Mouse (Mus musculus) left cerebral cortex, postnatal 14 days (tissue): ENCODE measurements around the gene 4930513O06Rik. TPM values are rescaled to one million over a fixed set of nuclear protein-coding genes. Genes with fewer than 3 reads are reported as not detected.

Experiments used
- DNase-seq, 2 experiments: peaks; one replicate each; pipeline ENCODE4 v3.0.0; 2021 to 2022; ENCODE audit warnings: low spot score in 2 of 2, mixed read lengths in 1 of 2
- intact Hi-C: fragments of 180-260 bp; cut with DNase I; formaldehyde crosslinking; loops from one replicate; pipeline ENCODE4 v1.15.1; 2025
- long read RNA-seq, 2 experiments: library from polyadenylated mRNA; stranded (forward); transcript quantifications; one replicate each; pipeline ENCODE4 v2.0.0; 2021
- total RNA-seq, 2 experiments: library from RNA; stranded (reverse); gene quantifications; 2 replicates each; pipeline ENCODE4 v1.2.3; 2021

The 4930513O06Rik gene
- total RNA-seq: not detected
- long read RNA-seq, experiment 1: 0 reads
- long read RNA-seq, experiment 2: 0 reads

GRCm38 (mm10) chrX:139085943-139086342 is at the start of gene 4930513O06Rik:
Gene 4930513O06Rik (plus strand): TSS chrX:139086243.
- DNase-seq: no peak
- intact Hi-C loops: no loop called here

GRCm38 (mm10) chrX:139037666-139038065 is 48.4 kb upstream of the 4930513O06Rik start:
- DNase-seq: no peak
- intact Hi-C loops: no loop called here

- DNase-seq: no peak
- intact Hi-C loops: no loop called here
These were observed 46.7 kb upstream of the 4930513O06Rik start for GRCm38 (mm10) chrX:139039314-139039713.

- DNase-seq: no peak
- intact Hi-C loops: no loop called here
These were observed 44.9 kb upstream of the 4930513O06Rik start for GRCm38 (mm10) chrX:139041148-139041547.

GRCm38 (mm10) chrX:139051976-139052375 is 34.1 kb upstream of the 4930513O06Rik start:
- DNase-seq: no peak
- intact Hi-C loops: no loop called here

GRCm38 (mm10) chrX:139053149-139053548 is 32.9 kb upstream of the 4930513O06Rik start:
- no peak for DNase-seq
- intact Hi-C loops: no loop called here

- no peak for DNase-seq
- intact Hi-C loops: no loop called here
These were observed 22.0 kb upstream of the 4930513O06Rik start for GRCm38 (mm10) chrX:139064078-139064477.

GRCm38 (mm10) chrX:139078493-139078892 is 7.5 kb upstream of the 4930513O06Rik start:
- DNase-seq: no peak
- intact Hi-C loops: no loop called here

GRCm38 (mm10) chrX:139085077-139085476 is 966 bp upstream of the 4930513O06Rik start, which contains the start of gene Serpina7:
Gene Serpina7 (minus strand): TSS chrX:139085236.
- DNase-seq: no peak
- intact Hi-C loops: no loop called here

- no peak for DNase-seq
- intact Hi-C loops: no loop called here
These were observed 11.2 kb downstream of the 4930513O06Rik start for GRCm38 (mm10) chrX:139097197-139097596.

GRCm38 (mm10) chrX:139134031-139134430 is 48.0 kb downstream of the 4930513O06Rik start:
- DNase-seq: no peak

More at GRCm38 (mm10) chrX:139134031-139134430, 48.0 kb downstream of the 4930513O06Rik start:
- intact Hi-C loops: no loop called here

Other genes starting within 250 kb of the 4930513O06Rik start
- under 1 TPM; 0.13 to 0.15 TPM for gene Nrk, start 171.8 kb upstream of the 4930513O06Rik start, total RNA-seq
- not detected for gene Serpina7, start 1.0 kb upstream of the 4930513O06Rik start, total RNA-seq
- gene 4933428M09Rik, start 93.0 kb downstream of the 4930513O06Rik start, total RNA-seq: not detected
- gene Mum1l1, start 123.8 kb downstream of the 4930513O06Rik start, total RNA-seq: 1 to 10 TPM; 3.1 to 3.2 TPM
- gene Trap1a, start 247.4 kb downstream of the 4930513O06Rik start, total RNA-seq: not detected